Mouse (Mus musculus) hindbrain, postnatal 0 days (tissue): ENCODE data around the gene Tspan9. TPM values are rescaled to one million over a fixed set of nuclear protein-coding genes. Genes with fewer than 3 reads are reported as not detected.
A peak's percentile ranks its signal among the peaks of the same experiment; 100 is the strongest.

Experiments used
- ATAC-seq: fragments of 200-750 bp; cut with Nextera tagmentation; 2 replicates; pipeline ENCODE4 v1.8.0; 2017; ENCODE audit warnings: mild to moderate bottlenecking, moderate TSS enrichment, moderate library complexity
- DNase-seq: peaks from one replicate; pipeline ENCODE4 v3.0.0-alpha.2; 2015; ENCODE audit warnings: low spot score
- H3K27ac ChIP-seq: fragments of 300-500 bp; sonication (generic); 2 replicates; pipeline ENCODE4 v1.5.1; 2014; ENCODE audit warnings: mild to moderate bottlenecking
- H3K27me3 ChIP-seq: fragments of 300-500 bp; sonication (generic); 2 replicates; pipeline ENCODE4 v1.6.1; 2014; ENCODE audit warnings: low read length, mixed read lengths; ENCODE audit not compliant: insufficient read depth
- H3K36me3 ChIP-seq: fragments of 300-500 bp; sonication (generic); 2 replicates; pipeline ENCODE4 v1.6.1; 2014; ENCODE audit warnings: low read length, mixed read lengths; ENCODE audit not compliant: insufficient read depth
- H3K4me1 ChIP-seq: fragments of 300-500 bp; sonication (generic); 2 replicates; pipeline ENCODE4 v1.6.1; 2014; ENCODE audit warnings: antibody characterized with exemption, low read length, mixed read lengths; ENCODE audit not compliant: insufficient read depth
- H3K4me2 ChIP-seq: fragments of 300-500 bp; sonication (generic); 2 replicates; pipeline ENCODE4 v1.6.1; 2014; ENCODE audit warnings: low read depth, mild to moderate bottlenecking, low read length, moderate library complexity, mixed read lengths
- H3K4me3 ChIP-seq: fragments of 300-500 bp; sonication (generic); 2 replicates; pipeline ENCODE4 v1.5.1; 2014; ENCODE audit warnings: low read length
- H3K9ac ChIP-seq: fragments of 300-500 bp; sonication (generic); replicated peaks from 2 replicates; pipeline ENCODE4 v1.6.1; 2014; ENCODE audit warnings: mild to moderate bottlenecking, low read length, moderate library complexity, mixed read lengths
- H3K9me3 ChIP-seq: fragments of 300-500 bp; sonication (generic); 2 replicates; pipeline ENCODE4 v1.6.1; 2016; ENCODE audit warnings: low read length, mixed read lengths
- CTCF ChIP-seq: IDR thresholded peaks from 2 replicates; pipeline ENCODE4 v1.5.1; 2016; ENCODE audit warnings: antibody characterized with exemption, control low read depth, low read depth
- WGBS: fragments of 180-500 bp; shearing (Covaris S2); extraction: QIAGEN DNeasy Blood & Tissue Kit; methylation state at CpG from one replicate; pipeline ENCODE4 v1.1.7; 2014; 5-methylcytosine and 5-hydroxymethylcytosine counted together
- polyA plus RNA-seq: library from polyadenylated mRNA; unstranded; fragments of >200 nt; fragmentation: Nextera tagmentation; extraction: Ambion mirVana; gene quantifications from 2 replicates; pipeline ENCODE4 v1.2.1, GENCODE M21; 2015
- total RNA-seq: library from RNA; depleted of rRNA; stranded (reverse); fragments of >200 nt; gene quantifications from 2 replicates; pipeline ENCODE4 v1.2.3, GENCODE M21; 2014

The Tspan9 gene
- total and polyA plus RNA-seq, 2 experiments from 2014 or later, result 70.1 to 177 TPM

DNA sequence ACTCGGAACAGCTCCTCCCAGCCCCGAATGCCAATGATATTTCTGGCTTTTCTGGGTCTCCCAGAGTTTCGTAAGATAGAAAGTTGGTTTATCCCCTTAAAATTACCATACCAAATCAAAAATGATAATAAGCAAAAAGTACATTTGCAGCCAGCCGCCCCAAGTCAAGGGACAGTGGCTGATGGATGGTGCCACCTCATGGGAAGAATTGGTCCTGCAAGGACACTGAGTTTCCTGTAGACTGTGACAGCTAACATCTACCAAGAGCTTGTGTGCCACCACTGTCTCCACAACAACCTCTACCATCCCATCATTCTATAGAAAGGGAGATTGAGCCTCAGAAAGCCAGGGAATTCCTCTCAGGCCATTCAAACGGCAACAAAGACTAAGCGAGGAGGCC lies 2.4 kb upstream of the Tspan9 start:
- no peak overlapping the region for H3K9ac ChIP-seq
- no peaks in the 10 kb centered on the region for H3K27me3 ChIP-seq
- H3K9me3 ChIP-seq, result no peaks in the 10 kb centered on the region
- H3K27ac ChIP-seq, result no peak overlapping the region
- DNase-seq, result peak; percentile 75
- WGBS, result 53% methylated on average over 6 of the region's 6 CpGs
- TF ChIP-seq CTCF, result peak; percentile 84
- H3K4me2 ChIP-seq, result no peak overlapping the region
- 0 out of 2 replicates have a peak, but pooled peaks cover 3% of the 10 kb centered on the region for H3K4me1 ChIP-seq
- H3K36me3 ChIP-seq, result no peaks in the 10 kb centered on the region
- no peak overlapping the region for H3K4me3 ChIP-seq
- ATAC-seq, result no peak

- peak; percentile 50 for DNase-seq
- H3K27me3 ChIP-seq, result no peaks in the 10 kb centered on the region
Observed at GRCm38 (mm10) chr6:128142369-128143278, 770 bp downstream of the Tspan9 start.

DNA sequence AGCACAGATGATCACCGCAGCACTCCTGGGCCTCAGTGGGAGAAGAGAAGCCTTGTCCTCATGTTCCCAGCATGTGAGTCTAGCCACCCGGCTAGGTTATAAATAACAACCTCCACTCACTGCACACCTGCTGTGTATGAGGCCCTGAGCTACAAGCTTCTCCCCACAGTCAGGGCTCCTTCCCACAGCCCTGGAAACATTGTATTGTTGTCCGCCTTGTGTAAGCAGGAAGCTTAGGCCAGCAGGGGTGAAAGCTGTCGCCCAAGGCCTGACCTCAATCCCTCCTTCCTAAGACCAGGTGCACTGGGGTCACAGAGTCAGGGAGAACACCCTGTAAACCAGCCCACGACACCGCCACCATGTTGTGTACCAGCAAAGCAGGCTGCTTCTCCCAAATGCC lies 2.7 kb downstream of the Tspan9 start:
- no peak overlapping the region for H3K27ac ChIP-seq
- H3K9ac ChIP-seq, result no peak overlapping the region
- no peak overlapping the region for H3K4me2 ChIP-seq
- ATAC-seq, result no peak
- H3K9me3 ChIP-seq, result no peaks in the 10 kb centered on the region
- WGBS, result 77% methylated on average over 6 of the region's 6 CpGs
- no peaks in the 10 kb centered on the region for H3K27me3 ChIP-seq
- TF ChIP-seq CTCF, result no peak
- no peak overlapping the region for H3K4me3 ChIP-seq
- no peak for DNase-seq
- H3K36me3 ChIP-seq, result no peaks in the 10 kb centered on the region
- H3K4me1 ChIP-seq, result 0 out of 2 replicates have a peak, but pooled peaks cover 3% of the 10 kb centered on the region

More at GRCm38 (mm10) chr6:128142369-128143278, 770 bp downstream of the Tspan9 start:
- Histone ChIP-seq H3K4me1 (0 out of 2 replicates have a peak, but pooled peaks cover 3% of the 10 kb centered on the region), H3K27ac (peak overlapping the region; percentile 64), H3K4me3 (peak overlapping the region; percentile 67), H3K9ac (peak overlapping the region; percentile 65), H3K36me3 (no peaks in the 10 kb centered on the region), H3K4me2 (peak overlapping the region; percentile 94), H3K9me3 (no peaks in the 10 kb centered on the region)
- no peak for TF ChIP-seq CTCF
- peak; percentile 77 for ATAC-seq
- WGBS, result 6% methylated on average over 20 of the region's 20 CpGs

DNA sequence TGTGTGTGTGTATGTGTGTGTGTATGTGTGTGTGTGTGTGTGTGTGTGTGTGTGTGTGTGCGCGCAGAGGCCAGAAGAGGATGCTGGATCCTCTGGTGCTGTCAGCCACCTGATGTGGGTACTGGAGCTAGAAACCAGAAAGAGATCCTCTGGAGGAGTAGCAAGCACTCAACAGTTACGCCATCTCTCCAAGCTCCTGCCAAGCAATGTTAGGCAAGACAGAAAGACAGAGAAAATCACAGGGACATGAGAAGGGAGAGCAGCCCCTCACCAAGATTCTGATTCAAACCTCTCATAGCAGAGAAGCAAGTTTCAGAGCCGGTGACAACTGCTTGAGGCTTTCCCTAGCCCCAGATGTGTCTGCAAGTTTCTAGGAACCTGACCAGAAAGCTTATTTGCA lies 5.5 kb downstream of the Tspan9 start:
- no peak overlapping the region for H3K27ac ChIP-seq
- no peaks in the 10 kb centered on the region for H3K27me3 ChIP-seq
- ATAC-seq (no peak), DNase-seq (no peak)
- no peak overlapping the region for H3K9ac ChIP-seq
- H3K36me3 ChIP-seq, result no peaks in the 10 kb centered on the region
- no peaks in the 10 kb centered on the region for H3K9me3 ChIP-seq
- no peak for TF ChIP-seq CTCF
- no peak overlapping the region for H3K4me2 ChIP-seq
- H3K4me1 ChIP-seq, result peaks cover 7% of the 10 kb centered on the region; the same call in 1 of the 2 replicates
- WGBS, result 81% methylated on average over 4 of the region's 4 CpGs
- H3K4me3 ChIP-seq, result no peak overlapping the region

DNA sequence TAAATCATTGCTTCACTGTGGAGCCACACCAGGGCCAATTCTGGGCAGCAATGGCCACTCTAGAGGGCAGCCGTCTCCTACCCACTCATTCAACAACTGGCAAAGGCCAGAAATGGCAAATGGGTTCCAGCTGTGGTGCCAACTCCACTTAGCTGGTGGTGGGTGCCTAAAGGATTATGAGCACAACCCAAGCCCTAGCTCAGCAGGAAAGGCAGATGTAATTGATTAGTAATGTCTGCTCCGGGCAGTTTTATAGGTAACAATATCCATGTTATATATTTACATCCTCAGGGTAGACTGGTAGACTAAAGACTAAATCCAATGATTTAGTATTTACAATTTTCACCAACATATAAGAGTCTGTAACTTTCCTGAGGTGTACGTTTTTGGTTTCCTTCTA lies 6.7 kb downstream of the Tspan9 start:
- Histone ChIP-seq H3K4me2 (no peak overlapping the region), H3K9me3 (no peaks in the 10 kb centered on the region), H3K4me1 (peaks cover 13% of the 10 kb centered on the region; the same call in 1 of the 2 replicates), H3K9ac (no peak overlapping the region), H3K4me3 (no peak overlapping the region), H3K36me3 (no peaks in the 10 kb centered on the region), H3K27ac (no peak overlapping the region), H3K27me3 (no peaks in the 10 kb centered on the region)
- no peak for TF ChIP-seq CTCF
- DNase-seq (no peak), ATAC-seq (no peak)
- WGBS, result 93% methylated on average over 3 of the region's 3 CpGs

- H3K9ac ChIP-seq, result no peak overlapping the region
- H3K27me3 ChIP-seq, result no peaks in the 10 kb centered on the region
- H3K4me1 ChIP-seq, result peaks cover 15% of the 10 kb centered on the region; the same call in 1 of the 2 replicates
- no peak overlapping the region for H3K4me2 ChIP-seq
- DNase-seq, result no peak
- ATAC-seq, result no peak
- no peak overlapping the region for H3K27ac ChIP-seq
- no peak for TF ChIP-seq CTCF
- WGBS, result 32% methylated on average over 5 of the region's 5 CpGs
- H3K9me3 ChIP-seq, result no peaks in the 10 kb centered on the region
- H3K36me3 ChIP-seq, result no peaks in the 10 kb centered on the region
- H3K4me3 ChIP-seq, result no peak overlapping the region
Observed at GRCm38 (mm10) chr6:128135459-128135858, 7.9 kb downstream of the Tspan9 start.

DNA sequence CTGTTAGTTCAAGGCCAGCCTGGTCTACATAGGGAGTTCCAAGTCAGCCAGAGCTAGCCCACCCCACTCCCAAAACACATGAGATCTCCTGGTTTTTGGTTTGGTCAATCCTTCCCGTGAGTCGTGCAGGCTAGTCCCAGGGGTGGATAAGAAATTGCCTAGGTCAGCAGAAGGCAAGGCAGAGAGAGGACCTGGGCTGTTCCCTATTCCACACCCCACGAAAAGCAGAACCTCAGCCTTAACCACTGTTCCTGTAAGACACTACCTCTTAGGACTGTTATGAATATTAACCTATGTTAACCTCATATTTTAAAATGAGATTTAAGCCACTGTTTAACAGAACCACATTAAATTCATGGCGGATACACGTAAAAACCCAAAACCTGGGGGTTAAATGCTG lies 8.4 kb downstream of the Tspan9 start:
- 74% methylated on average over 5 of the region's 5 CpGs for WGBS
- no peak overlapping the region for H3K4me2 ChIP-seq

More for the DNA sequence above, 8.4 kb downstream of the Tspan9 start:
- Histone ChIP-seq H3K9ac (no peak overlapping the region), H3K36me3 (no peaks in the 10 kb centered on the region), H3K27me3 (no peaks in the 10 kb centered on the region), H3K4me1 (peaks cover 16% of the 10 kb centered on the region; the same call in 1 of the 2 replicates), H3K4me3 (no peak overlapping the region), H3K9me3 (no peaks in the 10 kb centered on the region), H3K27ac (no peak overlapping the region)
- DNase-seq (no peak), ATAC-seq (no peak)
- no peak for TF ChIP-seq CTCF
